ENCODE assay signal across 23 mouse cellular contexts in the genomic region with DNA sequence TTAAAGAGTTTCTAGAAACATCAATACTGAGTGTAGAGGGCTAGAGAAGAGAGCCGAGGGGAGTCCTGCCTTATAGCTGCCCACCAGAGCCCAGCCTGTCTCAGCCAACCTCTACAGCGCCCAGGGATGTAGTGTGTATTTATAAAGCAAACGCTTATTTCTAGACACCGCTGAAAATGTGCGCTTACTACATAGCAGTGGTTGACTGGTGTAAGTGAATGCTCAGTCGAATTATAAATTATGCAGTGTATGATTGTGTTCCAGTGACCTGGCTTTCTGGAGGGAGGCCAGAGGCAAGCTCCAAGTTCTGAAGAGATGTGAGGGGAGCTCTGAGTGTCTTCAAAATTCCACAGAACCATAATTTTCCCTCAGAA.
"Had no signal": no experiment of that assay in that cellular context is flagged by ENCODE, and none has a peak within 500 bp of the region (broad histone marks: within the 10 kb centered on the region; RNA-seq: fewer than 3 reads in every experiment).

No protein-coding gene starts in this region.

- H3K4me2 ChIP-seq: limb, embryonic 13.5 days; liver, embryonic 12.5 days; liver, embryonic 15.5 days; midbrain, embryonic 12.5 days; midbrain, embryonic 15.5 days; neural tube, embryonic 12.5 days; neural tube, embryonic 15.5 days; stomach, embryonic 15.5 days had no signal

- H3K27ac ChIP-seq: kidney, postnatal 0 days; layer of hippocampus, adult 2 months; limb, embryonic 10.5 days; limb, embryonic 13.5 days; liver, embryonic 12.5 days; liver, embryonic 15.5 days; midbrain, embryonic 12.5 days; midbrain, embryonic 15.5 days; neural tube, embryonic 12.5 days; neural tube, embryonic 15.5 days; stomach, embryonic 15.5 days had no signal

- H3K4me3 ChIP-seq: layer of hippocampus, adult 2 months; limb, embryonic 10.5 days; limb, embryonic 13.5 days; liver, embryonic 12.5 days; liver, embryonic 15.5 days; midbrain, embryonic 12.5 days; midbrain, embryonic 15.5 days; neural tube, embryonic 12.5 days; neural tube, embryonic 15.5 days; stomach, embryonic 15.5 days had no signal

- DNase-seq: kidney, adult 2 months; kidney, postnatal 25 days; layer of hippocampus, adult 9-11 months; liver; lung, postnatal 36 days; retina, postnatal 1 day; right cerebral cortex, postnatal 25 days; spleen, adult 18-20 months; thymus, adult 2 months; thymus, postnatal 14 days; thymus, postnatal 4 days had no signal

- H3K27me3 ChIP-seq: liver, embryonic 12.5 days; liver, embryonic 15.5 days; midbrain, embryonic 15.5 days; neural tube, embryonic 12.5 days; neural tube, embryonic 15.5 days; stomach, embryonic 15.5 days had no signal

- H3K36me3 ChIP-seq: limb, embryonic 10.5 days; limb, embryonic 13.5 days; liver, embryonic 12.5 days; liver, embryonic 15.5 days; midbrain, embryonic 12.5 days; midbrain, embryonic 15.5 days; neural tube, embryonic 12.5 days; neural tube, embryonic 15.5 days; stomach, embryonic 15.5 days had no signal

- ATAC-seq: intestine, postnatal 0 days; liver, embryonic 12.5 days; midbrain, embryonic 15.5 days had no signal

- H3K9ac ChIP-seq: limb, embryonic 13.5 days; liver, embryonic 12.5 days; liver, embryonic 15.5 days; midbrain, embryonic 12.5 days; midbrain, embryonic 15.5 days; neural tube, embryonic 12.5 days; neural tube, embryonic 15.5 days; stomach, embryonic 15.5 days had no signal

- H3K4me1 ChIP-seq: liver, embryonic 12.5 days; liver, embryonic 15.5 days; midbrain, embryonic 15.5 days; neural tube, embryonic 12.5 days; neural tube, embryonic 15.5 days; stomach, embryonic 15.5 days had no signal

- H3K9me3 ChIP-seq: limb, embryonic 10.5 days; limb, embryonic 13.5 days; liver, embryonic 12.5 days; liver, embryonic 15.5 days; midbrain, embryonic 12.5 days; midbrain, embryonic 15.5 days; neural tube, embryonic 12.5 days; neural tube, embryonic 15.5 days; stomach, embryonic 15.5 days had no signal
